Mouse (Mus musculus) A20 (cell line): ENCODE measurements at regions not wholly inside any gene's neighbourhood (a gene's known extent, or its start where the extent isn't known, plus 50 kb on each side); places are given as distances from the start of the nearest gene placed in this dataset.
"Not testable (repeated sequence)": the region's sequence is repeated elsewhere in the genome, so short reads cannot be mapped to it uniquely, and the experiment has no call there.

ENCODE experiments used
- DNase-seq: peaks from one replicate; pipeline ENCODE4 v3.0.0-alpha.2; 2011; ENCODE audit warnings: low read depth, low spot score

DNA sequence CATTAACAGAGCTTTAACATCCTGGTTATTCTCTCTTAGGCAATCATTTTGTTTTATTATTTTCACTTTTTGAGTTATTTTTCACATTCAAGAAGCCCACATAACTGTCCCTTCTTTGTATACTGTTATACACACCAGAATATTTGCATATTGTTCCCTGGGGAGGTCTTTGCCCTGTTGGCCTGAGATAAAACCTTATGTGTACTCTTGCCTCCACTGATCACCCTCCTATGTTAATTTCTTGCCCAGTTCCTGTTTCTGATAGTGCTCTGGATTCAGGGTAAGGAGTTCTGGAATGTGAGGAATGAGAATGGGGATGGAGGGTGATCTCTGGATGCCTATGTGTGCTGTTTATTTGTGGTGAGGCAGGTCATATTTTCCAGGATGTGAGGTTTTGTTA, 77.7 kb upstream of the Olfr161 start:
- DNase-seq, result peak; percentile 43

DNA sequence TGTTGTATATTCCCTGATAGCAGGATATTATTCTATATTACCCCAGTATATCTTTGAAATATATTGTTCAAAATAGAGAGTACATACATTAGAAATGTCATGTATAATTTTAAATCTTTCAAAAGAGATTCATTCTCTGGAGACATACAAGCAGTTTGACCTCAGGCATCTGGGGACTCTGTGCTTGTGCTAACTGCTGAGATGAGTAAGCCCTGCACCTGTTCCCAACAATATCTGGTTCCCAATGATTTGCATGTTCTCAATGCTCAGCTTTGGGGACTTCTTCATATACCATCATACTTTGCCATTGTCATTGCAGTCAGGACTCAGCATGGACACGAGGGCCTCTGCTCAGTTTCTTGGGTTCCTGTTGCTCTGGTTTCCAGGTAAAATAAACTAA, 60.3 kb upstream of the Olfr161 start:
- peak; percentile 41 for DNase-seq

DNA sequence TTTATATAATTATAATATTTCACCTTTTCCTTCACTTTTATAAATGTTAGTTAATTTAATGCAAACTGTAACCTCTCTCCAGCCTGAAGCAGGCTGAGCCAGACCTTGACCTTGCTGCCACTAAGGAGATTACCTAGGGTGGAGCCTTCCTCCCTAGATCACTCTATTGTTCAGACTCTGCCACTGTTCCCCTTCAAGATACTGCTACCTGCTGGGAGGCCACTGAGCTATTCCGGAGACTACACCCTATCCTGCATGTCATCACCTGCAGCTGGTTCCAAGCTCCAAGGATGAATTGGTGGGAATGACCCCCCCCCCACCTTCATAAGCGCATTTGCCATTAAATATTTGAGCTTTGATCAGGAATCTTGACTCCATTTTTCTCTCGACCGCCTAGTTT, 58.8 kb upstream of the Olfr161 start:
- DNase-seq, result not testable (repeated sequence)

DNA sequence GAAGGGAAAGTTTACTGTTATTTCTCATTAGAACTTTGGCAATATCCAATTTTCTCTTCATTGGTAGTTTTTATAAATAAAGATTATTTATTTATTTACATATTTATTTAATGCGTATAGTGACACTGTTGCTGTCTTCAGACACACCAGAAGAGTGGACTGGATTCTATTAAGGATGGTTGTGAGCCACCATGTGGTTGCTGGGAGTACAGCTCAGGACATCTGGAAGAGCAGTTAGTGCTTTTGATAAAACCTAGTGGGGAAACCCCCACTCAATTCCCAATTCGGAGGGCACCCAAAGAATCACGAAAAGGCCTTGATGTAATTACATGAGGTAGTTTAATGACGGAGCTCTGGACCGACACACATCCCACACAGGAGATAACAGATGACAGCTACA, 58.3 kb upstream of the Olfr161 start:
- DNase-seq, result not testable (repeated sequence)
